Mouse (Mus musculus): Measurements from ENCODE around the gene Entpd3. TPM values are rescaled to one million over a fixed set of nuclear protein-coding genes. Genes with fewer than 3 reads are reported as not detected.

The Entpd3 gene
- polyA plus RNA-seq, 1 experiment from 2014 or later, result 0.51 TPM

GRCm38 (mm10) chr9:120502013-120502412 is 37.6 kb upstream of the Entpd3 start:
- DNase-seq (ENCODE audit: low spot score) (peak; percentile 93), ATAC-seq (ENCODE audit: low FRiP score) (no peak)
- Histone ChIP-seq H3K36me3 (ENCODE audit: control insufficient read depth, insufficient read depth, low read length) (no peaks in the 10 kb centered on the region), H3K27me3 (ENCODE audit: control insufficient read depth, insufficient read depth, low read length) (no peaks in the 10 kb centered on the region), H3K27ac (ENCODE audit: low read depth, low read length) (no peak overlapping the region), H3K4me3 (ENCODE audit: low read depth, low read length) (no peak overlapping the region), H3K9ac (ENCODE audit: low read depth, low read length) (no peak overlapping the region), H3K4me2 (replicated peaks; ENCODE audit: low read depth, low read length) (no peak overlapping the region), H3K4me1 (replicated peaks; ENCODE audit: control insufficient read depth, insufficient read depth, low read length) (no peaks in the 10 kb centered on the region), H3K9me3 (ENCODE audit: control insufficient read depth, low read length) (no peaks in the 10 kb centered on the region)
- WGBS, result 8% methylated on average over 8 of the region's 8 CpGs

- no peak overlapping the region for H3K9ac ChIP-seq (ENCODE audit: low read depth, low read length)
- H3K4me2 ChIP-seq (replicated peaks; ENCODE audit: low read depth, low read length), result no peak overlapping the region
- 84% methylated on average over 2 of the region's 2 CpGs for WGBS
- ATAC-seq (ENCODE audit: low FRiP score), result no peak
- no peak for DNase-seq (ENCODE audit: low spot score)
- H3K27me3 ChIP-seq (ENCODE audit: control insufficient read depth, insufficient read depth, low read length), result no peaks in the 10 kb centered on the region
- no peaks in the 10 kb centered on the region for H3K36me3 ChIP-seq (ENCODE audit: control insufficient read depth, insufficient read depth, low read length)
- H3K4me1 ChIP-seq (replicated peaks; ENCODE audit: control insufficient read depth, insufficient read depth, low read length), result no peaks in the 10 kb centered on the region
- no peak overlapping the region for H3K27ac ChIP-seq (ENCODE audit: low read depth, low read length)
- H3K4me3 ChIP-seq (ENCODE audit: low read depth, low read length), result no peak overlapping the region
- H3K9me3 ChIP-seq (ENCODE audit: control insufficient read depth, low read length), result no peaks in the 10 kb centered on the region
These were observed 35.2 kb upstream of the Entpd3 start for GRCm38 (mm10) chr9:120504423-120504822.

- Histone ChIP-seq H3K4me2 (replicated peaks; ENCODE audit: low read depth, low read length) (no peak overlapping the region), H3K4me3 (ENCODE audit: low read depth, low read length) (no peak overlapping the region), H3K27me3 (ENCODE audit: control insufficient read depth, insufficient read depth, low read length) (no peaks in the 10 kb centered on the region), H3K36me3 (ENCODE audit: control insufficient read depth, insufficient read depth, low read length) (no peaks in the 10 kb centered on the region), H3K9ac (ENCODE audit: low read depth, low read length) (no peak overlapping the region), H3K4me1 (replicated peaks; ENCODE audit: control insufficient read depth, insufficient read depth, low read length) (no peaks in the 10 kb centered on the region), H3K9me3 (ENCODE audit: control insufficient read depth, low read length) (no peaks in the 10 kb centered on the region), H3K27ac (ENCODE audit: low read depth, low read length) (no peak overlapping the region)
- DNase-seq (ENCODE audit: low spot score) (peak; percentile 49), ATAC-seq (ENCODE audit: low FRiP score) (no peak)
- WGBS, result 78% methylated on average over 3 of the region's 3 CpGs
These were observed 27.8 kb upstream of the Entpd3 start for GRCm38 (mm10) chr9:120511781-120512180.

GRCm38 (mm10) chr9:120516720-120517119 is 22.9 kb upstream of the Entpd3 start:
- Histone ChIP-seq H3K4me3 (ENCODE audit: low read depth, low read length) (no peak overlapping the region), H3K9me3 (ENCODE audit: control insufficient read depth, low read length) (no peaks in the 10 kb centered on the region), H3K36me3 (ENCODE audit: control insufficient read depth, insufficient read depth, low read length) (no peaks in the 10 kb centered on the region), H3K27me3 (ENCODE audit: control insufficient read depth, insufficient read depth, low read length) (no peaks in the 10 kb centered on the region), H3K4me1 (replicated peaks; ENCODE audit: control insufficient read depth, insufficient read depth, low read length) (no peaks in the 10 kb centered on the region), H3K27ac (ENCODE audit: low read depth, low read length) (no peak overlapping the region), H3K4me2 (replicated peaks; ENCODE audit: low read depth, low read length) (no peak overlapping the region), H3K9ac (ENCODE audit: low read depth, low read length) (no peak overlapping the region)
- no peak for DNase-seq (ENCODE audit: low spot score)
- ATAC-seq (ENCODE audit: low FRiP score), result no peak
- 82% methylated on average over 8 of the region's 8 CpGs for WGBS

GRCm38 (mm10) chr9:120518946-120519345 is 20.7 kb upstream of the Entpd3 start:
- no peaks in the 10 kb centered on the region for H3K36me3 ChIP-seq (ENCODE audit: control insufficient read depth, insufficient read depth, low read length)
- no peak overlapping the region for H3K9ac ChIP-seq (ENCODE audit: low read depth, low read length)
- no peaks in the 10 kb centered on the region for H3K9me3 ChIP-seq (ENCODE audit: control insufficient read depth, low read length)
- H3K4me3 ChIP-seq (ENCODE audit: low read depth, low read length), result no peak overlapping the region
- no peaks in the 10 kb centered on the region for H3K4me1 ChIP-seq (replicated peaks; ENCODE audit: control insufficient read depth, insufficient read depth, low read length)
- DNase-seq (ENCODE audit: low spot score), result no peak
- no peak overlapping the region for H3K4me2 ChIP-seq (replicated peaks; ENCODE audit: low read depth, low read length)
- ATAC-seq (ENCODE audit: low FRiP score), result no peak
- H3K27me3 ChIP-seq (ENCODE audit: control insufficient read depth, insufficient read depth, low read length), result no peaks in the 10 kb centered on the region
- 83% methylated on average over 3 of the region's 3 CpGs for WGBS
- no peak overlapping the region for H3K27ac ChIP-seq (ENCODE audit: low read depth, low read length)

- Histone ChIP-seq H3K4me1 (replicated peaks; ENCODE audit: control insufficient read depth, insufficient read depth, low read length) (no peaks in the 10 kb centered on the region), H3K4me2 (replicated peaks; ENCODE audit: low read depth, low read length) (no peak overlapping the region), H3K36me3 (ENCODE audit: control insufficient read depth, insufficient read depth, low read length) (no peaks in the 10 kb centered on the region), H3K27ac (ENCODE audit: low read depth, low read length) (no peak overlapping the region), H3K9me3 (ENCODE audit: control insufficient read depth, low read length) (no peaks in the 10 kb centered on the region), H3K9ac (ENCODE audit: low read depth, low read length) (no peak overlapping the region), H3K27me3 (ENCODE audit: control insufficient read depth, insufficient read depth, low read length) (no peaks in the 10 kb centered on the region), H3K4me3 (ENCODE audit: low read depth, low read length) (no peak overlapping the region)
- 55% methylated on average over 19 of the region's 19 CpGs for WGBS
- no peak for DNase-seq (ENCODE audit: low spot score)
- ATAC-seq (ENCODE audit: low FRiP score), result no peak
These were observed 20.0 kb upstream of the Entpd3 start for GRCm38 (mm10) chr9:120519469-120520125.

GRCm38 (mm10) chr9:120521161-120521560 is 18.5 kb upstream of the Entpd3 start:
- H3K4me3 ChIP-seq (ENCODE audit: low read depth, low read length), result no peak overlapping the region
- no peak overlapping the region for H3K9ac ChIP-seq (ENCODE audit: low read depth, low read length)
- no peaks in the 10 kb centered on the region for H3K4me1 ChIP-seq (replicated peaks; ENCODE audit: control insufficient read depth, insufficient read depth, low read length)
- no peaks in the 10 kb centered on the region for H3K27me3 ChIP-seq (ENCODE audit: control insufficient read depth, insufficient read depth, low read length)
- H3K36me3 ChIP-seq (ENCODE audit: control insufficient read depth, insufficient read depth, low read length), result no peaks in the 10 kb centered on the region
- H3K27ac ChIP-seq (ENCODE audit: low read depth, low read length), result no peak overlapping the region
- ATAC-seq (ENCODE audit: low FRiP score), result no peak
- no peaks in the 10 kb centered on the region for H3K9me3 ChIP-seq (ENCODE audit: control insufficient read depth, low read length)
- DNase-seq (ENCODE audit: low spot score), result no peak
- no peak overlapping the region for H3K4me2 ChIP-seq (replicated peaks; ENCODE audit: low read depth, low read length)
- 90% methylated on average over 1 of the region's 1 CpGs for WGBS

GRCm38 (mm10) chr9:120527270-120527669 is 12.3 kb upstream of the Entpd3 start:
- Histone ChIP-seq H3K4me1 (replicated peaks; ENCODE audit: control insufficient read depth, insufficient read depth, low read length) (no peaks in the 10 kb centered on the region), H3K36me3 (ENCODE audit: control insufficient read depth, insufficient read depth, low read length) (no peaks in the 10 kb centered on the region), H3K27me3 (ENCODE audit: control insufficient read depth, insufficient read depth, low read length) (no peaks in the 10 kb centered on the region), H3K4me3 (ENCODE audit: low read depth, low read length) (no peak overlapping the region), H3K4me2 (replicated peaks; ENCODE audit: low read depth, low read length) (no peak overlapping the region), H3K27ac (ENCODE audit: low read depth, low read length) (no peak overlapping the region), H3K9ac (ENCODE audit: low read depth, low read length) (no peak overlapping the region), H3K9me3 (ENCODE audit: control insufficient read depth, low read length) (no peaks in the 10 kb centered on the region)
- no peak for ATAC-seq (ENCODE audit: low FRiP score)
- 71% methylated on average over 4 of the region's 4 CpGs for WGBS
- no peak for DNase-seq (ENCODE audit: low spot score)

- Histone ChIP-seq H3K36me3 (ENCODE audit: control insufficient read depth, insufficient read depth, low read length) (no peaks in the 10 kb centered on the region), H3K4me2 (replicated peaks; ENCODE audit: low read depth, low read length) (no peak overlapping the region), H3K4me3 (ENCODE audit: low read depth, low read length) (no peak overlapping the region), H3K27ac (ENCODE audit: low read depth, low read length) (no peak overlapping the region), H3K9ac (ENCODE audit: low read depth, low read length) (no peak overlapping the region), H3K9me3 (ENCODE audit: control insufficient read depth, low read length) (no peaks in the 10 kb centered on the region), H3K27me3 (ENCODE audit: control insufficient read depth, insufficient read depth, low read length) (no peaks in the 10 kb centered on the region), H3K4me1 (replicated peaks; ENCODE audit: control insufficient read depth, insufficient read depth, low read length) (no peaks in the 10 kb centered on the region)
- WGBS, result 86% methylated on average over 8 of the region's 8 CpGs
- DNase-seq (ENCODE audit: low spot score) (no peak), ATAC-seq (ENCODE audit: low FRiP score) (no peak)
These were observed 11.7 kb upstream of the Entpd3 start for GRCm38 (mm10) chr9:120527919-120528318.
